Mouse (Mus musculus) CD4-positive helper T cell, adult 2 months (primary cell): ENCODE measurements around the gene Pth2r.

Experiments used
- DNase-seq: peaks from one replicate; pipeline ENCODE4 v3.0.0-alpha.2; 2012; ENCODE audit warnings: low read depth, missing footprints, low spot score

Pth2r gene

GRCm38 (mm10) chr1:65281756-65282155 is at the start of gene Pth2r:
TSS of gene Pth2r (plus strand) at chr1:65282056.
- no peak for DNase-seq

- DNase-seq = peak; percentile 5
Measured at GRCm38 (mm10) chr1:65237712-65238111, 44.1 kb upstream of the Pth2r start.

GRCm38 (mm10) chr1:65245637-65246036 is 36.2 kb upstream of the Pth2r start:
- DNase-seq = no peak

GRCm38 (mm10) chr1:65280461-65280860 is 1.4 kb upstream of the Pth2r start:
- DNase-seq = no peak

GRCm38 (mm10) chr1:65282766-65283165 is 910 bp downstream of the Pth2r start:
- DNase-seq = peak; percentile 30

- DNase-seq = no peak
Measured at GRCm38 (mm10) chr1:65308476-65308875, 26.6 kb downstream of the Pth2r start.

GRCm38 (mm10) chr1:65311214-65311933 is 29.5 kb downstream of the Pth2r start:
- no peak for DNase-seq

GRCm38 (mm10) chr1:65312118-65312517 is 30.3 kb downstream of the Pth2r start:
- peak; percentile 21 for DNase-seq

GRCm38 (mm10) chr1:65312896-65313295 is 31.0 kb downstream of the Pth2r start:
- DNase-seq = no peak

GRCm38 (mm10) chr1:65314054-65315021 is 32.5 kb downstream of the Pth2r start:
- no peak for DNase-seq

- no peak for DNase-seq
Measured at GRCm38 (mm10) chr1:65315022-65315407, 33.2 kb downstream of the Pth2r start.

- no peak for DNase-seq
Measured at GRCm38 (mm10) chr1:65334026-65334425, 52.2 kb downstream of the Pth2r start.

- no peak for DNase-seq
Measured at GRCm38 (mm10) chr1:65337768-65338167, 55.9 kb downstream of the Pth2r start.

- DNase-seq = no peak
Measured at GRCm38 (mm10) chr1:65340240-65340639, 58.4 kb downstream of the Pth2r start.

GRCm38 (mm10) chr1:65352979-65353378 is 71.1 kb downstream of the Pth2r start:
- DNase-seq = no peak

GRCm38 (mm10) chr1:65354153-65354552 is 72.3 kb downstream of the Pth2r start:
- DNase-seq = no peak

- no peak for DNase-seq
Measured at GRCm38 (mm10) chr1:65388328-65388727, 106.5 kb downstream of the Pth2r start.

- no peak for DNase-seq
Measured at GRCm38 (mm10) chr1:65389621-65390020, 107.8 kb downstream of the Pth2r start.

- no peak for DNase-seq
Measured at GRCm38 (mm10) chr1:65407441-65407840, 125.6 kb downstream of the Pth2r start.

- DNase-seq = no peak
Measured at GRCm38 (mm10) chr1:65420909-65421308, 139.1 kb downstream of the Pth2r start.

- no peak for DNase-seq
Measured at GRCm38 (mm10) chr1:65422501-65423010, 140.7 kb downstream of the Pth2r start.
